Mouse (Mus musculus): ENCODE results near the gene Zfp213.
A peak's percentile ranks its signal among the peaks of the same experiment; 100 is the strongest.
"Not testable (repeated sequence)": the region's sequence is repeated elsewhere in the genome, so short reads cannot be mapped to it uniquely, and the experiment has no call there.

Zfp213 gene

DNA sequence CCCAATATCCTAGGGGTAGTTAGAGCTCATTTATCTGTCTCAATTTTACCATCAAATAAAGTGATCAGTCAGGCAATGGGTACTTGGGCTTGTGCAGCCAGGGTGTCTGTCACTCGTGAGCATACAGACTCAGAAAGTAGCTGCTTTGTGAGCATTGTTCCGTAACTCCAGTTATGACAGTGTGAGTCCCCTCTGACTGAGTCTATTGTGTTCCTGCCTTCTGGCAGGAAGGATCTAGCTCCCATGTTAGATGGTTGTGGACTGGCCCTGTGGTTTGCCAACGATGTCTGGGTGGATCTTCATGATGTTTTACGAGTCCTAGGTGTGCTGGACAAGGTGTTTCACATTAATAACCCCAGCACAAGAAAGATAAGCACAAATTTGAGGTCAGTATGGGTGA lies 21.2 kb downstream of the Zfp213 start:
- DNase-seq = no peak

DNA sequence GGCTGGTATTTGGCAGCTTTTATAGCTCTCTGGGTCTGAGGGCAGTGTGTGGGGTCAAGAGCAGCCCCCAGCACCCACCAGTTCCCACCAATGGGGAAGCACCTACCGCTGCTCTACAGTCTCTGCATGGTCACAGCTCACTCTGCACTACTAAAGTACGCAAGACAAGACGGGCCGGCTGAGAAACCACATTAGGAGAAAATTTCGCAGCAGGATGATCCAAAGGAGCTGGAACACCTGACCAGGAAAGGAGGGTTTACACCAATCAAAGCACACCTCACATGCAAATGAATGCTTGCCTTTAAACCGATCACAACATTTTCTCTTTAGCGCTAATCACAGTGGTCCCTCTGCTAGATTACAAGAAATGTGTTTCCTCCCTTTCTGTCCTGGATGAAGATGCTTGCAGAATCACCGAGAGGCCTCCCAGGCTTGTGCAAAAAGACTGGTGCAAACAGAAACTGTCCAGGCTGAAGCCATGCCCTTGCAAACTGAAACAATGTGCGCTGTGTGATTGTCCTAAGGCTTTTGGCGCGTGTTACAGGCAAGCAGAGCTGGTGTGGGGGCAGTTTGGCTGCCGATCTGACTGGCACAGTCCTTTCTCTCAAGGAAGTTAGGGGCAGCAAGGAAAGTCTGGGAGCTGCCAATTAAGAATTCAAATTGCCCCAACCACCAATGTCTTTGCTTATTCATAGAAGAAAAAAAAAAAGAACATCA lies 21.9 kb downstream of the Zfp213 start:
- no peak for DNase-seq

DNA sequence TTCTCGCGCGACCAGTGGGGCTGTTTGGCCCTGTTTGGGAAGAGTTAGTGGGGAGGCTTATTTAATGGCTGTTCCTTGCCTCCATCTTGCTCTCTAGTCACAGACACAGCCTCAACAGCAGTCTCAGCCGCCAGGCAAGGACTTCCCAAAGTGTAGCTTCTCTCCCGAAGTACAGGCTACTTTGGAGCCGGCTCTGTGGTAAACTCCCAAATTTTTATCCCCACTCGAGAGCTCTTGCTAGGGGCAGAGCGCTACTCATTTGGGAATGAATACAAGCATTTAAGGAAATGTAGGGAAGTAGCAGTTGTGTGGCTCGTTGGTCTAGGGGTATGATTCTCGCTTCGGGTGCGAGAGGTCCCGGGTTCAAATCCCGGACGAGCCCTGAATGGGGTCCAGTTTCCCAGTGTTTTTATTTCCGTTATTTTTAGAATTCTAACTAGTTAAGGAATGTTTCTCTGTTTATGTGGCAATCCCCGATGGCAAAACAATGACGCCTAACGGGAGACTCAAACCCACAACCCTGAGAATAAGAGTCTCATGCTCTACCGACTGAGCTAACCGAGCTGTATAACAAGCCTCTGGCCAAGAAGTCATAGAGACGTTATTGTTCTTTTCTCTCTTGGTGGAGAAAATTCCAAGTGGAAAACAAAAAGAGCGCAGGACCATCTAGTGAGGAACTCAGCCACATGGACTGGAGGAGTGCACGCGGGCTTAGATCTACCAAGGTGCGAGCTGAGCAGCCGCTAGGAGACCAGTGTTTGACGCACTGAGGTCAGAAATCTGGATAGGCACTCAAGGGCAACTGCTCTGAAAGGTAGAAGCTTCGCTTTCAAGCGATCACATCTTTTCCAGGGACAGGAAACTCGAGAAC lies 23.2 kb downstream of the Zfp213 start:
- no peak for DNase-seq

DNA sequence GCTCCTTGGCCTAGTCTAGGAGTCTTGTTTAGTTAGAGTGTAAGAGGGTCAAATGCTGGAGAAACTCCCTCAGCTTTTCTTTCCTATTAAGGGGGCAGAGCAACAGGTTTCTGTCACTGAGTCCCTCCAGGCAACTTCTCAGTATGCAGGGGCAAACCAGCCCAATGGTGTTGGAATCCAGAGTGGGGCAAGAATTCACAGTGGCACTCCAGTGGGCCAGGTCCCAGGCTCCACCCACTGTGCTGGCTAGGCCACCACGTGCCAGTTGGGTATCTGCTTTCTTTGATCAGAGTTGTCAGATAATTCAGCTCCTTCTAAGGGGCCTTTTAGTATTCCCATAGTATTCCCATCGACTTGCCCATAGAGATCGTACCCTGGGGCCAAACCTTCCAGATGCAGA lies 23.9 kb downstream of the Zfp213 start:
- no peak for DNase-seq

DNA sequence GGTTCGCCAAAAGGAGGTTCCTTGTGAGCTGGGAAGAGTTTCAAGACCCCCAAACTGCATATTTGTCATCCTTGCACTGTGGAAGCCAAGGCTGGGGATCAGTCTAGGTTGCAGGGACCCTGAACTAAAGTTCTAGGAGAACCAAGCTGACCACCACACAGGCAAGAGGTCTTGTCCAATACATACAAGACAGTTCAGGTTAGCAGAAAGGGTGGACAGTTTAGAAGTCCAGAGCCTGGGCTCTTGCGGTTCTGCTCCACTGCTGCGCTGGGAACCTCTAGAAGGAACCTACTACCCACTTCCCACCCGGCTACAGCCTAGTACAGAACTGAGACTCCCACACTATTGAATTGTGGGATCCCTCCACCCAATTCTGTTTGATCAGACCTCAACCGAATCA lies 24.4 kb downstream of the Zfp213 start:
- no peak for DNase-seq

DNA sequence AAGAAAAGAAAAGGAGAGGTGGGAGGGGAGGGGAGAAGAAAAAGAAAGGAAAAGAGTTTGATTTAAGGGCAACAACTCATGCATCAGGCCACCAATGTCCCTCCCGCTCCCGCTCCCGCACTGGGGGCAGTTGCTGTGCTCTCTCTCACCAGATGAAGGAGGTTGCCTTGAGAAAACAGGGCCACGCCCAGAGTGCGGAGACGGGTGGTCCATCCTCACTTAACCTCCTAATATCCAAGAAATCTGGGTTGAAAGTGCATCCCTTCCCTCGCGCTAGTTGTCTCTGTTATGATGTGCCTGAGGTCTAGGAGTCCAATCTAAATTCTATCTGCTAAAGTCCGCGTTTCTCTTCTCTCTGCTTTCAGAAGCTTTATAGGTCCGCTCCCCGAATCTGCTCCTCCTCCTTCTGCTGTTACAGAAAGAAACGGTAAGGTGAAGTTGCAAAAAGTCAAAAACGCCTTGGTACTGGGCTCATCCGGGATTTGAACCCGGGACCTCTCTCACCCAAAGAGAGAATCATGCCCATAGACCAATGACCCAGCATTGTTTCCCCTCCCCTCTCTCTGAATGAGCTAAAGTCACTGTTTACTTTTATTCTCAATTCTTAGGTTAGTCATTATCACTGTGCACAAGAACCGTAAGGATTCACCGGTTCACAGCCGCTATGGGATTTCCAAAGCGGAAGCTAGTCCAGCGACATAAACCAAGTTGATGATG lies 25.6 kb downstream of the Zfp213 start:
- DNase-seq = no peak

DNA sequence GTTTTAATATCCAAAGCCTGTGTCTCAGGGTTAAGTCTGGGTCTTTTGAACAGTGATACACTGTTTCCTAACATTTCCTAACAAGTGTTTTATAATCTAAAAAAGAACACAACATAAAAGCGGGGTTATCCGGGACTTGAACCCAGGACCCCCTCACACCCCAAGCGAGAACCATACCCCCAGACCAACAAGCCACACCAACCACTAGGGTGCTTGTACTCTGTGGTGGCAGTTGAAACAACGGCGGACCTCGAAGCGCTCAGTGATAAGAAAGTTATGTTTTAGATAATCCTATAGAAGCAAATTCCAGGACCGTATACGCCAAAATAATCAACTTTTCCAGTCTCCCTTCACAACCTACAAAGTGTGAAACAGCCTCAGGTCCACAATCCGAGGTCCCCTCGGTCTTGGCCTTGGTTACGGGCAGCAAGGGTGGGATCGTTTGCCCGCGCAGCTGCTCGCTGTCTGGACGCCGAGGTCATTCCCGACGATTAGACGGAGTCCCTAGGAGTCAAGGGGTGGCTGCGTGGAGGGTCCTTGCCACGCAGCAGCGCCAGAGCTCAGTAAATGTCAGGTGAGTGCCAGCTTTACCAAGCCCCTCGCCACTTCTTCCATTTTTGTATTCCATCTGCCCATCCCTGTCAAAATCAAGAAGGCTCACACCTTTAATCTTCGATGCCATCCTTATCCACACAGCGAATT lies 26.3 kb downstream of the Zfp213 start:
- no peak for DNase-seq

DNA sequence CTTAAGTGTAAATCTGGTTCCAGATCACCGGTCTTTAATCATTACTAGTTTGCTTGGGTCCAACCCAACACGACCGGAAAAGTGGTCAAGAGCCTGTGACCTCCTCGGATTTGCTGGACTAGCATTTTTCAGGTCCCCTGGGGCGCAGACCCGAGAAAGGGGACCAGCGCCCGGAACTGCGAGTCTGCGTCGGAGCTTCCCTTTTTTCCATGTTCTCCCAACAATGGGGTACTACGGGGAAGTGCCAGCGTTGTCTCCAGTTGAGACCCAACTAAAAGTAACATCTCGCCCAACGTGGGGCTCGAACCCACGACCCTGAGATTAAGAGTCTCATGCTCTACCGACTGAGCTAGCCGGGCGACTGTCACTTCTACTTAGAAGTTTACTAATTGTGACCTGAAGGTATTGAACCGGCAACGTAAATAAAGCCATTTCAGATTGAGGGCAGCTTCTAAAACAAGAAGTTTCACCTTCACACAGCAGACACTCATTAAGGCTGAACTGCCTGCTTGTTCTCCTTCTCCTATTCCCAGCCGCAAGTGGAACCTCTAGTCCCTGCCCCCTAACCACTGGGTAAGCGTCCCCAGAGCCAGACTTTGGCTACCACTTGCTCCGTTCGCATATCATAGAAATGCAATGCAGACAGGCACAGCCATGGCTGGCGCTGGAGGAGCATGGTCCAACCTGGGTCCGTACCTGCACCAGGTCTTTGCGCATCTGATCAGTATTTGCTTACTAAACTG lies 28.8 kb downstream of the Zfp213 start:
- peak; percentile 41 for DNase-seq

DNA sequence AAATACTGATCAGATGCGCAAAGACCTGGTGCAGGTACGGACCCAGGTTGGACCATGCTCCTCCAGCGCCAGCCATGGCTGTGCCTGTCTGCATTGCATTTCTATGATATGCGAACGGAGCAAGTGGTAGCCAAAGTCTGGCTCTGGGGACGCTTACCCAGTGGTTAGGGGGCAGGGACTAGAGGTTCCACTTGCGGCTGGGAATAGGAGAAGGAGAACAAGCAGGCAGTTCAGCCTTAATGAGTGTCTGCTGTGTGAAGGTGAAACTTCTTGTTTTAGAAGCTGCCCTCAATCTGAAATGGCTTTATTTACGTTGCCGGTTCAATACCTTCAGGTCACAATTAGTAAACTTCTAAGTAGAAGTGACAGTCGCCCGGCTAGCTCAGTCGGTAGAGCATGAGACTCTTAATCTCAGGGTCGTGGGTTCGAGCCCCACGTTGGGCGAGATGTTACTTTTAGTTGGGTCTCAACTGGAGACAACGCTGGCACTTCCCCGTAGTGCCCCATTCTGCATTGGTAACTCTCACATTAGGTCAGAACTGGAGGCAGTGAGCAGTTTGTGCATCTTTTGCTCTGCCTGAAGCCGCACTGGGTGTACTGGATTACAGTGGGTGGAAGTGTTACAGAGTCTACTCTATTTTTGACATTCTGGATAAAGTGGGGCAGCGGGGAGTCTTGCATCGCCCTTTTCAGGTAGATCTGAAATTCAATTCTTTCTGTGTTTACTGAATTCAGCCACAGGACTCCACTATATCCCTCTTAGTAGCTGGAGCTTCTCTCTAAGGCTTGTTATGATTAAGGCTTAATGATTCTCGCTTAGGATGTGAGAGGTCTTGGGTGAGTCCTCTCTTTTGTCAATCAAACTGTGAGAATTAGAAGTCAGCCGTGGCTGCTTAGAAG lies 30.2 kb downstream of the Zfp213 start:
- not testable (repeated sequence) for DNase-seq

DNA sequence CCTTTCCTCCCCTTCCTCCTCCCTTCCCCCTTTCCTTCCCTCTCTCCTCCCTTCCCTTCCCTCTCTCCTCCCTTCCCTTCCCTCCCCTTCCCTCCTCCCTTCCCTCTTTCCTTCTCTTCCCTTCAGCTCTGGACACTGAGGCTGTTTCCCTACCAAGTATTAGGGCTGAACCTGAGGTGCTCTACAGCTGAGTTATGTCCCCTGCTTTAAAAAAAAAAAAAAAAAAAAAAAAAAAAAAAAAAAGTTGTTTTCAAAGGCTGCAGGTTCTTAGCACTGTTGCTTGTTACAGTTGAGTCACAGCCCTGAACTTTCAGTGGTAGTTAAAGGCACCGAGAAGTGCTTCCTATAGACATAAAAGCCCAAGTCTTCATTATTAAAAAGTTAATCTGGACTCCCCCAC lies 32.6 kb downstream of the Zfp213 start:
- not testable (repeated sequence) for DNase-seq

DNA sequence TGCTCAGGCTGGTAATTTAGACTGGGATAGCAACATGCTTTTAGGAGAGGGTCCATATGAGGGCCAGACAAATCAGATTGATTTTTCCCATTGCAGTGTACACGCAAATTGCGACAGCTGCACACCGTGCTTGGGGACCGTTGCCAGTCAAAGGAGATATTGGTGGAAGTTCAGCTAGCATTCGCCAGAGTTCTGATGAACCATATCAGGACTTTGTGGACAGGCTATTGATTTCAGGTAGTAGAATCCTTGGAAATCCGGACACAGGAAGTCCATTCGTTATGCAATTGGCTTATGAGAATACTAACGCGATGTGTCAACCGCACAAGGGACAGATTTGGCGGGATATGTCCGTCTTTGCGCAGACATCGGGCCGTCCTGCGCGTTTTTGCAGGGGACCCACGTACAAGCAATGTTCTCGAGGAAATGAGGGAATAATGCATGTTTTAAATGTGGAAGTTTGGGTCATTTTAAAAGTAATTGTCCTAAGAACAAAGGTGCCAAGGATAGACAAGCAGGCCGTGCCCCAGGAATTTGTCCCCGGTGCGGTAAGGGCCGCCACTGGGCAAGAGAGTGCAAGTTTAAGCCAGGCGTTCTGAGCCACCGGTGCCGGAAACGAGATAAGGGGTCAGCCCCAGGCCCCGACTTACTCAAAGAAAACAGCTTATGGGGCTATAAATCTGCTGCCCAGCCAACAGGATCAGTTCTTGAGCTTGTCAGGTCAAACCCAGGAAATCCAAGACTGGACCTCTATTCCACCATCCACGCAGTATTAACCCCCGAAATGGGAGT lies 40.9 kb downstream of the Zfp213 start:
- DNase-seq = not testable (repeated sequence)

DNA sequence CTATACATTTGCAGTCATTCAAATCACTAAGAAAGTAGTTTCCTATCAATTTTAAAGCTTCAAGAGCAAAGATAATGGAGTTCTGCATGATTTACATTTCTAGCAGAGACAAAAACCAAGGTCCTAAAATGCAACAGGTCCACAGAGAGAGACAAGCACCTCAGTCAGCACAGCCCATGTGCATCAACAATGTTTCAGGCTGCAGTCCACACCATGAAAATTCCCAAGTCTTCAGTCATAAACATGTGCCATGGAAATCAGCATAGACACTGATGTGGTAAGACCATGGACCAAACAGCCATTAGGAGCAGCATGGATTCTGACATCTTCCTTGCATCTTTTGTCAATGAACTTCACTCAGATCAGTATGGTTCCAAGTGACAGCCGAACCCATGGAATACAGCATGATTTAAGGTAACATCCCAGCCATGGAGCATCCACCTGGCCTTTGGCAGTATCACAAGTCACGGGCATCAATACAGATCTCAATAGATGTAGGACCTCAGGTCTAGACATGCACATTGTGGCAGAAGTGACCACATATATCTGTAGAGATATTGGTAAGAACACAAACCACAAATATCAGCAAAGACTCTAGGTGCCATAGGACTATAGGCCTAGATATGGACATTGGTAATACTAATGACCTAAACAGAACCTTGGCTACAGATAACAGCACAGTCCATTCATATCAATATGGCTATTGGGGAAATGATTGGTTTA lies 45.2 kb downstream of the Zfp213 start:
- DNase-seq = no peak
